Mouse (Mus musculus): ENCODE data around the gene Klhl30. TPM values are rescaled to one million over a fixed set of nuclear protein-coding genes. Genes with fewer than 3 reads are reported as not detected.
A peak's percentile ranks its signal among the peaks of the same experiment; 100 is the strongest.

Klhl30 gene
- total RNA-seq, 2 experiments from 2014 or later, result 50.4 to 72.9 TPM

- no peak for DNase-seq
- intact Hi-C loops (cut with DNase I; ENCODE audit: low total_unique reads), result no loop called here
Measured at GRCm38 (mm10) chr1:91356105-91356504, 5.3 kb downstream of the Klhl30 start.

- intact Hi-C loops (cut with DNase I; ENCODE audit: low total_unique reads), result no loop called here
- no peak for DNase-seq
Measured at GRCm38 (mm10) chr1:91362113-91362512, 11.3 kb downstream of the Klhl30 start.

GRCm38 (mm10) chr1:91364822-91365644, 14.2 kb downstream of the Klhl30 start:
- DNase-seq, result no peak
- intact Hi-C loops (cut with DNase I; ENCODE audit: low total_unique reads), result no loop called here

- intact Hi-C loops (cut with DNase I; ENCODE audit: low total_unique reads), result no loop called here
- no peak for DNase-seq
Measured at GRCm38 (mm10) chr1:91365816-91366214, 15.0 kb downstream of the Klhl30 start.

- intact Hi-C loops (cut with DNase I; ENCODE audit: low total_unique reads), result no loop called here
Measured at GRCm38 (mm10) chr1:91366215-91367108, 15.6 kb downstream of the Klhl30 start, which contains the start of gene Erfe. Gene Erfe (plus strand): TSS chr1:91366430.

GRCm38 (mm10) chr1:91367295-91367694, 16.5 kb downstream of the Klhl30 start:
- no peak for DNase-seq
- intact Hi-C loops (cut with DNase I; ENCODE audit: low total_unique reads), result no loop called here

More at GRCm38 (mm10) chr1:91366215-91367108, 15.6 kb downstream of the Klhl30 start, which contains the start of gene Erfe:
- DNase-seq, result peak; percentile 76

GRCm38 (mm10) chr1:91369408-91369807, 18.6 kb downstream of the Klhl30 start:
- no peak for DNase-seq
- intact Hi-C loops (cut with DNase I; ENCODE audit: low total_unique reads), result no loop called here

- no peak for DNase-seq
- intact Hi-C loops (cut with DNase I; ENCODE audit: low total_unique reads), result no loop called here
Measured at GRCm38 (mm10) chr1:91370055-91370454, 19.2 kb downstream of the Klhl30 start.

- DNase-seq, result no peak
- intact Hi-C loops (cut with DNase I; ENCODE audit: low total_unique reads), result no loop called here
Measured at GRCm38 (mm10) chr1:91373414-91373835, 22.6 kb downstream of the Klhl30 start.

- intact Hi-C loops (cut with DNase I; ENCODE audit: low total_unique reads), result no loop called here
- peak; percentile 77 for DNase-seq
Measured at GRCm38 (mm10) chr1:91380453-91381090, 29.8 kb downstream of the Klhl30 start.

- no peak for DNase-seq
- intact Hi-C loops (cut with DNase I; ENCODE audit: low total_unique reads), result no loop called here
Measured at GRCm38 (mm10) chr1:91381091-91381471, 30.3 kb downstream of the Klhl30 start.

GRCm38 (mm10) chr1:91390369-91390768, 39.6 kb downstream of the Klhl30 start:
- intact Hi-C loops (cut with DNase I; ENCODE audit: low total_unique reads), result no loop called here
- no peak for DNase-seq

GRCm38 (mm10) chr1:91397927-91398259, 47.1 kb downstream of the Klhl30 start:
- no peak for DNase-seq

GRCm38 (mm10) chr1:91398260-91399062, 47.6 kb downstream of the Klhl30 start, which contains the start of gene Ilkap:
Gene Ilkap (minus strand): TSS chr1:91398815.
- DNase-seq, result peak; percentile 84
- intact Hi-C loops (cut with DNase I; ENCODE audit: low total_unique reads), result no loop called here

More at GRCm38 (mm10) chr1:91397927-91398259, 47.1 kb downstream of the Klhl30 start:
- intact Hi-C loops (cut with DNase I; ENCODE audit: low total_unique reads), result no loop called here

GRCm38 (mm10) chr1:91404976-91405375, 54.2 kb downstream of the Klhl30 start:
- no peak for DNase-seq
- intact Hi-C loops (cut with DNase I; ENCODE audit: low total_unique reads), result no loop called here

GRCm38 (mm10) chr1:91405406-91406169, 54.8 kb downstream of the Klhl30 start:
- peak; percentile 68 for DNase-seq
- intact Hi-C loops (cut with DNase I; ENCODE audit: low total_unique reads), result no loop called here

- no peak for DNase-seq
- intact Hi-C loops (cut with DNase I; ENCODE audit: low total_unique reads), result no loop called here
Measured at GRCm38 (mm10) chr1:91407819-91408218, 57.0 kb downstream of the Klhl30 start.

GRCm38 (mm10) chr1:91411631-91412285, 60.9 kb downstream of the Klhl30 start:
- intact Hi-C loops (cut with DNase I; ENCODE audit: low total_unique reads), result no loop called here
- no peak for DNase-seq
